Mouse (Mus musculus) cerebellum, adult (tissue): ENCODE measurements at regions not wholly inside any gene's neighbourhood (a gene's known extent, or its start where the extent isn't known, plus 50 kb on each side); places are given as distances from the start of the nearest gene placed in this dataset.
"Not testable (repeated sequence)": the region's sequence is repeated elsewhere in the genome, so short reads cannot be mapped to it uniquely, and the experiment has no call there.

Experiments
- ATAC-seq: cut with Nextera tagmentation; 2 replicates; pipeline ENCODE4 v1.9.2; 2017; ENCODE audit warnings: mild to moderate bottlenecking, moderate library complexity, mixed read lengths; ENCODE audit not compliant: insufficient number of reproducible peaks, low FRiP score, low TSS enrichment

GRCm38 (mm10) chr17:17293932-17294534, 80.1 kb upstream of the Riok2 start:
- peak; percentile 100 for ATAC-seq

GRCm38 (mm10) chr17:17295037-17295436, 79.1 kb upstream of the Riok2 start:
- ATAC-seq: not testable (repeated sequence)

GRCm38 (mm10) chr17:17303496-17303895, 70.6 kb upstream of the Riok2 start:
- ATAC-seq: not testable (repeated sequence)
